Mouse (Mus musculus) limb, embryonic 14.5 days (tissue): ENCODE results near the gene Twf1. TPM values are rescaled to one million over a fixed set of nuclear protein-coding genes. Genes with fewer than 3 reads are reported as not detected.
A peak's percentile ranks its signal among the peaks of the same experiment; 100 is the strongest.

Experiments
- ATAC-seq: fragments of 200-750 bp; cut with Nextera tagmentation; 2 replicates; pipeline ENCODE4 v1.8.0; 2017; ENCODE audit warnings: low read depth, moderate number of reproducible peaks, moderate TSS enrichment; ENCODE audit not compliant: low FRiP score
- DNase-seq: peaks from one replicate; pipeline ENCODE4 v3.0.0-alpha.2; 2015; ENCODE audit warnings: low spot score
- H3K27ac ChIP-seq: fragments of 300-500 bp; sonication (generic); replicated peaks from 2 replicates; pipeline ENCODE4 v1.5.1; 2014; ENCODE audit warnings: low read depth, mild to moderate bottlenecking, low read length, moderate library complexity, mixed read lengths
- H3K27me3 ChIP-seq: fragments of 300-500 bp; sonication (generic); 2 replicates; pipeline ENCODE4 v1.6.1; 2014; ENCODE audit warnings: low read length, mixed read lengths; ENCODE audit not compliant: control insufficient read depth, insufficient read depth
- H3K36me3 ChIP-seq: fragments of 300-500 bp; sonication (generic); 2 replicates; pipeline ENCODE4 v1.6.1; 2014; ENCODE audit warnings: mild to moderate bottlenecking, low read length, moderate library complexity, mixed read lengths; ENCODE audit not compliant: control insufficient read depth, insufficient read depth
- H3K4me1 ChIP-seq: fragments of 300-500 bp; sonication (generic); 2 replicates; pipeline ENCODE4 v1.6.1; 2014; ENCODE audit warnings: antibody characterized with exemption, low read length, mixed read lengths; ENCODE audit not compliant: control insufficient read depth, insufficient read depth
- H3K4me2 ChIP-seq: fragments of 300-500 bp; sonication (generic); replicated peaks from 2 replicates; pipeline ENCODE4 v1.6.1; 2014; ENCODE audit warnings: low read depth, mild to moderate bottlenecking, low read length, moderate library complexity; ENCODE audit not compliant: severe bottlenecking
- H3K4me3 ChIP-seq: fragments of 300-500 bp; sonication (generic); replicated peaks from 2 replicates; pipeline ENCODE4 v1.5.1; 2014; ENCODE audit warnings: low read length
- H3K9ac ChIP-seq: fragments of 300-500 bp; sonication (generic); 2 replicates; pipeline ENCODE4 v1.6.1; 2014; ENCODE audit warnings: mild to moderate bottlenecking, low read depth, low read length, moderate library complexity; ENCODE audit not compliant: severe bottlenecking
- H3K9me3 ChIP-seq: fragments of 300-500 bp; sonication (generic); 2 replicates; pipeline ENCODE4 v1.6.1; 2016; ENCODE audit warnings: low read length; ENCODE audit not compliant: control insufficient read depth
- POLR2A ChIP-seq: fragments of 200-500 bp; IDR thresholded peaks from 2 replicates; pipeline ENCODE4 v1.8.0; 2012; ENCODE audit warnings: inconsistent platforms, mild to moderate bottlenecking, moderate library complexity, borderline replicate concordance; ENCODE audit not compliant: insufficient read depth, insufficient read length; ENCODE audit errors: extremely low read depth
- WGBS: fragments of 180-500 bp; shearing (Covaris S2); extraction: QIAGEN DNeasy Blood & Tissue Kit; methylation state at CpG from one replicate; pipeline ENCODE4 v1.1.7; 2014; 5-methylcytosine and 5-hydroxymethylcytosine counted together
- polyA plus RNA-seq, 2 experiments: library from polyadenylated mRNA; depleted of rRNA in 1 of 2; stranded (reverse) in 1 of 2; unstranded in 1 of 2; fragments of >200 nt; fragmentation: Nextera tagmentation in 1 of 2; extraction: Ambion mirVana in 1 of 2; gene quantifications; 2 replicates each; pipeline versions ENCODE4 v1.2.1 to v1.2.3; 2012 to 2014

The Twf1 gene
- polyA plus RNA-seq, 2 experiments, result 40.2 to 78.1 TPM

DNA sequence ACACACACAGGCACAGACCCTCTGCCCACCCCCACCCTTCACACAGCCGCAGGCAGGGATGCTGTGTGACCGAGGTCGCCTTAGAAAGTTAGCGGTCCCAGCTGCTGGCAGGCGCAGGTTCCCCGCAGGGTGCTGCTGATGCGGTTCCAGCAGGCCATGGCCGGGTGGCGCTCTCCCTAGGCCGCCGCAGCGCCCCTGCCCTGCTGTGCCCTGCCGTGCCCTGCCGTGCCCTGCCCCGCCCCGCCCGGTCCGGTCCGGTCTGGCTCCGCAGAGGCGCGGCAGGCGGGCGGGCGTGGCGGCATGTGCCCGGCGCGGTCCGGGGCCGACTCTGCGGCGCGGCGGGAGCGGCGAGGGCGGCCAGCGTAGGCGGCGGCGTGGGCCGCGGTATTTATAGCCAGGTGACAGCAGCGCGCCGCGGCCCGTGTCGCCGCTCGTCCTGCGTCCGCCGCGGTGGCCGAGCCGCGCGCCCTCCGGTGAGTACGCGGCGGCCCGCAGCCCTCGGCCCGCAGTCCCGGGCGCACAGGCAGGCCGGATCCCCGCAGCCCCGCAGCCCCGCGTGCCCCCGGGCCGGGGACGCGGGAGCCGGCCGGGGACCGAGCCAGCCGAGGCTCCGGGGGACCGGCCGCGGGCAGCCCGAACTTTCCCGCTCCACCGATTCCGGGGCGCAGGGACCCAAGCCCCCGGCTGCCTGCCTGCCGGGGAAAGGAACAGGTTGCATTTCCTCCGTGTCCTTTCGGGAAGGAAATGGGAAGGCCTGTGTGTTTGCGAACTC, 39.3 kb upstream of the Twf1 start, which contains the start of gene Tmem117:
TSS of gene Tmem117 (plus strand) at position 403 of the 772 bp plus-strand sequence.
- ATAC-seq (peak; percentile 71), DNase-seq (no peak)
- Histone ChIP-seq H3K36me3 (no peaks in the 10 kb centered on the region), H3K27me3 (peaks cover 6% of the 10 kb centered on the region), H3K9me3 (no peaks in the 10 kb centered on the region), H3K4me1 (no peaks in the 10 kb centered on the region), H3K9ac (peak within 1 kb of the TSS; percentile 78), H3K27ac (no peak within 1 kb of the TSS), H3K4me2 (peak within 1 kb of the TSS; percentile 98), H3K4me3 (peak within 1 kb of the TSS; percentile 62)
- under 1% methylated on average over 56 of the region's 96 CpGs for WGBS
- TF ChIP-seq POLR2A, result no peak

DNA sequence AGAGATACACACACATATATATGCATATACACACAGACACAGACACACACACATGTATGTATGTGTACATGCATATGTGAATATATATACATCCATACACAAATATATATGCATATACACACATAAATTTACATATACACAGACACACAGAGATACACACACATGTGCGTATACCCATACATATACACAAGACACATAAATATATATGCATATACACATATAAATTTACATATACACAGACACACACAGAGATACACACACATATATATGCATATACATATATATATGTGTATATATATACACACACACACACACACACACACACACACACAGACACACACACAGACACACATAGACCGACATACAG, 38.8 kb upstream of the Twf1 start:
- ATAC-seq, result no peak
- WGBS, result 45% methylated on average over 2 of the region's 2 CpGs

DNA sequence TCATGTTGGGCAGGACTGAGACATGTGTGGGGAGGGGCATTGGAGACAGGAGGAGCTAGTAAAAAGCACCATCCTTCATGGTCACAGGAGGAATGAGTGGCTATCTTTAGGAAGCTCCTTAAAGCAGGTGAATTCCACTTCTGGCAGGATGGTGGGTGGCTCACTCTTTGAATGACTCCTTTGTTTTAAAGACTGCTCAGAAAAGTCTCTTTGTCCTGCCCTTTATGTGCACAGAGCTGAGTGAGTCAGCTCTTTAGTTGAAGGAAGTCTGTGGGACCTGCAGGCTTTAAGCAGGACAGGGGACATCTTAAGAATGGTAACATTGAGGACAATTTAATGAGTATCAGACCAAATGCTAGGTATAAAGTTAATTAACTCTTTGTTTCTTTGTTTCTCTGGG, 31.2 kb upstream of the Twf1 start:
- H3K9me3 ChIP-seq, result no peaks in the 10 kb centered on the region
- H3K36me3 ChIP-seq, result no peaks in the 10 kb centered on the region
- no peak for TF ChIP-seq POLR2A
- H3K4me3 ChIP-seq, result no peak overlapping the region
- H3K4me1 ChIP-seq, result no peaks in the 10 kb centered on the region
- no peaks in the 10 kb centered on the region for H3K27me3 ChIP-seq
- no peak overlapping the region for H3K4me2 ChIP-seq
- DNase-seq (no peak), ATAC-seq (no peak)
- no peak overlapping the region for H3K27ac ChIP-seq
- no peak overlapping the region for H3K9ac ChIP-seq

More for the DNA sequence above, 38.8 kb upstream of the Twf1 start:
- peaks cover 6% of the 10 kb centered on the region for H3K27me3 ChIP-seq
- no peaks in the 10 kb centered on the region for H3K36me3 ChIP-seq
- H3K9ac ChIP-seq, result peak overlapping the region; percentile 78
- peak overlapping the region; percentile 98 for H3K4me2 ChIP-seq
- H3K4me1 ChIP-seq, result no peaks in the 10 kb centered on the region
- no peak for DNase-seq
- H3K4me3 ChIP-seq, result peak overlapping the region; percentile 62
- no peaks in the 10 kb centered on the region for H3K9me3 ChIP-seq
- TF ChIP-seq POLR2A, result no peak
- no peak overlapping the region for H3K27ac ChIP-seq

DNA sequence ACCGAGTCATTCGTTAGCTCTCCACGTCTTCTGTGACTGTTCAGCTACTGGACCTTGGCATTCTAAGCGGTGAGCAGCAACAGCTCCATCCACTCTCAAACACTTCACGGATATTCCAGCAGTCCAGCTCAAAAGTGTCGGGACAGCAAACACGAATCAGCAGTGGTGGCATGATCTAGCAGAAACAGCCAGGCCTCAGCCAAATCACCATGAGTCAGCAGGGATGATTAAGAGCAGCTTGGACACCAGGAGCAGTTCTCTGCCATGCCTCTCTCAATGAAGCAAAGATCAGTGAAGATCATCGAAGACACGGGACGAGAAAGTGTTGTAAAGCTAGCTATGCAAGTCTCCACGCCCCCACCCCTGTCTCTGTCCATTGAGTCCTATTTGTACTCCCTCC, 26.3 kb upstream of the Twf1 start:
- ATAC-seq (no peak), DNase-seq (no peak)
- no peak for TF ChIP-seq POLR2A
- H3K9ac ChIP-seq, result no peak overlapping the region
- no peak overlapping the region for H3K4me3 ChIP-seq
- H3K4me1 ChIP-seq, result no peaks in the 10 kb centered on the region
- H3K4me2 ChIP-seq, result no peak overlapping the region
- no peaks in the 10 kb centered on the region for H3K9me3 ChIP-seq
- H3K27me3 ChIP-seq, result no peaks in the 10 kb centered on the region
- WGBS, result 90% methylated on average over 11 of the region's 11 CpGs
- no peak overlapping the region for H3K27ac ChIP-seq
- H3K36me3 ChIP-seq, result no peaks in the 10 kb centered on the region

DNA sequence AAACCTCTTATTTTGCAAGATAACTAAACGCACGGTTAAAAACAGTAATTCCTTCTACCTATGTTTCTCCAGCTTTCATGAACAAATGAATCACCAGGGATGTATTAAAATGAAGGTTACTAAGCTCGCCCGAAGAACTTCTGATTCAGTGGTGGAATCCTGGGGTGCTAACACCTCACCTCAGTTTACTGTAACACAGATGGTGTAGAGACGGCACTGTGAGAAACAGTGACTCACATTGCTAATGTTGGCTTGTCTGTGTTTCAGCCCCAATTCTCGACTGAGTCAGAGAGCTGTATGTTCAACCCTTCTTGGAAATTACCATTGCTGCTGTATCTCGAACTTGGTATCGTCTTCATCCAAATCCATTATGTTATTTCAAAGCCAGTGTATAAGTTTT, 18.1 kb upstream of the Twf1 start:
- H3K4me2 ChIP-seq, result no peak overlapping the region
- H3K36me3 ChIP-seq, result no peaks in the 10 kb centered on the region
- no peak for ATAC-seq
- DNase-seq, result no peak
- H3K4me3 ChIP-seq, result no peak overlapping the region
- H3K27ac ChIP-seq, result no peak overlapping the region
- H3K4me1 ChIP-seq, result no peaks in the 10 kb centered on the region
- H3K27me3 ChIP-seq, result no peaks in the 10 kb centered on the region
- H3K9me3 ChIP-seq, result no peaks in the 10 kb centered on the region
- TF ChIP-seq POLR2A, result no peak
- H3K9ac ChIP-seq, result no peak overlapping the region
- WGBS, result 93% methylated on average over 8 of the region's 8 CpGs
